Mouse (Mus musculus) hindbrain, embryonic 10.5 days (tissue): Measurements from ENCODE around the gene S1pr3. TPM values are rescaled to one million over a fixed set of nuclear protein-coding genes. Genes with fewer than 3 reads are reported as not detected.
A peak's percentile ranks its signal among the peaks of the same experiment; 100 is the strongest.

Experiments
- DNase-seq: peaks from one replicate; pipeline ENCODE4 v3.0.0-alpha.2; 2017; ENCODE audit warnings: low spot score
- H3K27ac ChIP-seq: fragments of 300-500 bp; sonication (generic); 2 replicates; pipeline ENCODE4 v1.5.1; 2016; ENCODE audit warnings: mild to moderate bottlenecking, moderate library complexity
- H3K27me3 ChIP-seq: fragments of 300-500 bp; sonication (generic); 2 replicates; pipeline ENCODE4 v1.6.1; 2016; ENCODE audit warnings: mild to moderate bottlenecking; ENCODE audit not compliant: poor library complexity, insufficient read depth, severe bottlenecking
- H3K36me3 ChIP-seq: fragments of 300-500 bp; sonication (generic); 2 replicates; pipeline ENCODE4 v1.6.1; 2016; ENCODE audit warnings: mild to moderate bottlenecking, moderate library complexity
- H3K4me1 ChIP-seq: fragments of 300-500 bp; sonication (generic); replicated peaks from 2 replicates; pipeline ENCODE4 v1.6.1; 2016; ENCODE audit warnings: mild to moderate bottlenecking
- H3K4me3 ChIP-seq: fragments of 300-500 bp; sonication (generic); 2 replicates; pipeline ENCODE4 v1.5.1; 2016; ENCODE audit warnings: mild to moderate bottlenecking, moderate library complexity
- H3K9me3 ChIP-seq: fragments of 300-500 bp; sonication (generic); 2 replicates; pipeline ENCODE4 v1.6.1; 2016; ENCODE audit warnings: mild to moderate bottlenecking, moderate library complexity
- WGBS: fragments of 180-500 bp; shearing (Covaris S2); methylation state at CpG from one replicate; pipeline ENCODE4 v1.1.7; 2016; 5-methylcytosine and 5-hydroxymethylcytosine counted together
- polyA plus RNA-seq: library from polyadenylated mRNA; unstranded; fragments of >200 nt; fragmentation: Nextera tagmentation; extraction: Ambion mirVana; gene quantifications from 2 replicates; pipeline ENCODE4 v1.2.1, GENCODE M21; 2016

The S1pr3 gene
- polyA plus RNA-seq = 48.0 and 50.6 TPM in 2 replicates

DNA sequence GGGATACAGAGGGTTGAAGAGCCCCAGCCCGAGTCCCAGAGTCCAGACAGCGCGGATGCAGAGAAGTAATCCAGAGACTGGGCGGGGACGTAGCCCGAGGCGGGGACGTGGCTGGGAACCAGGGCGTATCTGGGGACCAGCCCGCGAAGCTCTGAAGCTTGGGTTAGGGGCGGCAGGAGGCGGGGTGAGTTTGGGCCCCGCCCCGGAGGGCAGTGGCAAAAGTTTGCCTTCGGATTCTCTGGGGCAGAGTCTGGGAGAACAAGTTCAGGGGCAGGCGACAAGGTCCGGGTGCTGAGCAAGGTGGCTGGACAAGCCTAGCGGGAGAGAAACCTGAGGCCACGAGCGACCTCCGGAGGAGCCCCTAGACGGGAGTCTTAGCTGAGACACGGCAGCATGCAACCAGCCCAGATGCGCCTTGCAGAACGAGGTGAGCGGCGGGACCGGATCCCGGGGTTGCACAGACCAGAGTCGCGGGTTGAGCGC lies at the start of gene S1pr3:
TSS of gene S1pr3 (plus strand) at position 121 of the 483 bp plus-strand sequence.
- Histone ChIP-seq H3K4me1 (peaks cover 40% of the 10 kb centered on the region), H3K27me3 (peaks cover 40% of the 10 kb centered on the region), H3K9me3 (no peaks in the 10 kb centered on the region), H3K4me3 (peak within 1 kb of the TSS; percentile 53), H3K27ac (peak within 1 kb of the TSS; percentile 69), H3K36me3 (no peaks in the 10 kb centered on the region)
- DNase-seq = peak; percentile 80
- under 1% methylated on average over 33 of the region's 33 CpGs for WGBS

DNA sequence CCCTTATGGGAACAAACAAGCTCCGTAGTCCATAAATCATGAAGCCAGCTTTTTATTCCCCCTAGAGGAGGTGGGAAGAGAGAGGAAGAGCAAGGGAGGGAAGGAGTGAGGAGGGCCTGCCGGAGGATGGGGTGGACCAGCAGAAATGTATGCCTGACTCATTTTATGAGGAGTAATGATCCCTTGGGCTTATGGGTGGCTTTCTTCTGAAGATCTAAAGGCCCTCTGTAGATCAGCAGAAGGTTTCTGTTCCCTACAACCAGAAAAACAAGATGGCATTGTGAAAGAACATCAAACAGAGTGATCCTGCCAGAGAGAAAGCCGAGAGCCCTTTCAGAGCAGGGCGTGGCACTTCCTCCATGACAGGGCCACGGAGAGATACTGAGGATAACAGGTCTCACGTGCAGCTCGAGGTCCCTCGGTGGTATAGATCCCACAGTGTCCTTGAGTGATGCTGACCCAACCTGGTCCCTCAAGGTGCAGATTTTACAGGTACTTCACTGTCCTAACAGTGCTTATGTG lies 47.9 kb upstream of the S1pr3 start:
- Histone ChIP-seq H3K4me1 (peaks cover 14% of the 10 kb centered on the region), H3K36me3 (no peaks in the 10 kb centered on the region), H3K27ac (no peak overlapping the region), H3K27me3 (no peaks in the 10 kb centered on the region), H3K9me3 (no peaks in the 10 kb centered on the region), H3K4me3 (no peak overlapping the region)
- DNase-seq = no peak
- 86% methylated on average over 8 of the region's 8 CpGs for WGBS

DNA sequence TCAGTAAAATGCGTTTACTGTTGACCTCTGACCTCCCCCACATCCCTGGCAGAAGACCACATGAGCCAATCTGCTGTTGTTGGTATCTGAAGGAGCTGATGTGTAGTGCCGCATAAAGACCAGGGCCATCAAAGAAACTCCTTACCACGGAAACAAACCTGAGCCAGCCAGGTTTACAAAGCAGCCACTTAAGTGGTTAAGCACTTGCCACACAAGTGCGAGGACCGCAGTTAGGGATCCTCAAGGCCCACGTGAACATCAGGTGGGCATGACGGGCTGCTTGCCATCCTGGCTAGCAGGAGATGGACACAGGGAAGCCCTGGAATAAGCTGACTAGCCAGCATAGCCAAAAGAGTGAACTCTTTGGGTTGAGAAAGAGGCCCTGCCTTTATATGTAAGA lies 45.0 kb upstream of the S1pr3 start:
- H3K27ac ChIP-seq = no peak overlapping the region
- H3K27me3 ChIP-seq = no peaks in the 10 kb centered on the region
- DNase-seq = no peak
- H3K36me3 ChIP-seq = no peaks in the 10 kb centered on the region
- peaks cover 14% of the 10 kb centered on the region for H3K4me1 ChIP-seq
- WGBS = 89% methylated on average over 7 of the region's 7 CpGs
- no peaks in the 10 kb centered on the region for H3K9me3 ChIP-seq
- H3K4me3 ChIP-seq = no peak overlapping the region

DNA sequence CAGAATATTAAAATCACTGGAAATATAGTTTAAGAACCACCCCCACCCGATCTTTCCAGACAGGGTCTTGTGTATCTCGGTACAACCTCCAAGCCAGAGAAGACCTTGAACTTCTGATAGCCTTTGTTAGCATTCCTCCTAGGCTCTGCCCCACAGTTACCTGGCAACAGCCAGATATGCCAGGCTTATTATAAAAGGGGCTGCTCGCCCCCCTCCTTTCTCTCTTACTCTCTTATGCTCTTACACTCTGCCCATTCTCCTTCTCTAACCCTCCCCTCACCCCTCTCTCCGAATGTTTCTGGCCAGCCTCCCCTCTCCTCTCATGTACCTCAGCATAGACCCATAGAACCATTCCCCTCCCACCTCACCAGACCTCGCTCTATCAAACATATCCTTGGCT lies 44.5 kb upstream of the S1pr3 start:
- H3K27ac ChIP-seq = no peak overlapping the region
- peaks cover 14% of the 10 kb centered on the region for H3K4me1 ChIP-seq
- H3K4me3 ChIP-seq = no peak overlapping the region
- no peaks in the 10 kb centered on the region for H3K27me3 ChIP-seq
- 77% methylated on average over 5 of the region's 5 CpGs for WGBS
- no peaks in the 10 kb centered on the region for H3K36me3 ChIP-seq
- no peak for DNase-seq
- no peaks in the 10 kb centered on the region for H3K9me3 ChIP-seq

DNA sequence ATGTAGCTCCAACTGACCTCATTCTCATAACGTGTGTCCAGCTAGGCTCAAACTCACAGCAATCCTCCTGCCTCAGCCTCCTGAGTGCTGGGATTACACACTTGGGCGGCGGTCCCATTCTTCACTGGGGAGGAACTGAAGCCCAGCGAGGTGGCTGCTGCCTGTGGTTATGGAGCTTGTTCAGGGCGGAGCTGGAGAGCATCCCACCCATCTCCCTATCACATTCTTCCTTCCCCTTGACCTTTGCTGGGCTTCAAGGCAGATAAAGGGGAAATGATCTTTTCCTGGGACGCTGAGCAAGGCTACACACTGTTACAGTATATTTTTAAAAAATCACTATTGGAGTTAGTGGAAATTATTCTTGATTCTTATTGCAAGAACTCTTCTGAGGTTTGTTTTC lies 43.2 kb upstream of the S1pr3 start:
- Histone ChIP-seq H3K36me3 (no peaks in the 10 kb centered on the region), H3K4me1 (peaks cover 14% of the 10 kb centered on the region), H3K9me3 (no peaks in the 10 kb centered on the region), H3K4me3 (no peak overlapping the region), H3K27ac (no peak overlapping the region), H3K27me3 (no peaks in the 10 kb centered on the region)
- no peak for DNase-seq
- 90% methylated on average over 6 of the region's 6 CpGs for WGBS

DNA sequence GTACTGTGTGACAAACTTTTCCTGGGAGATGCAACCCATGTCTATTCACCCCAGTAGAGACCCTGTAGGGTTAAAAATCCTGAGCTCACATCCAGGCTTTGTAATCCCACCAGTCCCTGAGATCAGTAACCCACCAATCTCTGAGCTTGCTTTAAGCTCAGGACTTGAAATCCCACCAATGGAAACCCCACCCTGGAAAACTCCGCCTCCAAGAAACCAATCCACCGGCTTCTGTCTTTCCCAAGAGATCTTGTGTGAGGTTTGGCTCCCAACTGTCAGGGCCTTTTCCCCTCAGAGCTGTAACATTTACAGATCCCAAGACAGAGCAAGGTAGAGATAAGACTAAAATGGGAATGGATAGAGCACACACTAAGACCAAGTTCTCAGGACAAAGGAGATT lies 40.1 kb upstream of the S1pr3 start:
- no peaks in the 10 kb centered on the region for H3K9me3 ChIP-seq

DNA sequence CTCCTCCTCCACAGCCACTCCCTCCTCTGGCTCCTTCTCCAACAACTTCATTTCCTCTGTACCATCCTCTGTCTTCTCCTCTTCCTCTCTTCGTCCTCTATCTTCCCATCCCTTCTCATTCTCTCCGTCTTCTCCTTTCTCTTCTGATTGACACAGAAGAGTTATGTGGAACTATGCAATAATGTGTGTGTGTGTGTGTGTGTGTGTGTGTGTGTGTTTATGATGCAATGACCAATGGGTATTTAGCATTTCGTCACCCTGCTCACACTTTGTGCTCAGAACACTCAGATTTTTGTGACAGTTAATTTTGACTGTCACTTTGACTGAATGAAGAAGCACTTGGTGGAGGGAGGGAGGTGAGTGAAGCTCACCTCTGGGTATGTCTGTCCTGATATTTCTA lies 39.1 kb upstream of the S1pr3 start:
- 0 out of 2 replicates have a peak, but pooled peaks cover under 1% of the 10 kb centered on the region for H3K4me1 ChIP-seq
- no peak for DNase-seq
- H3K27ac ChIP-seq = no peak overlapping the region
- 92% methylated on average over 3 of the region's 3 CpGs for WGBS
- no peak overlapping the region for H3K4me3 ChIP-seq
- no peaks in the 10 kb centered on the region for H3K36me3 ChIP-seq
- no peaks in the 10 kb centered on the region for H3K9me3 ChIP-seq
- H3K27me3 ChIP-seq = no peaks in the 10 kb centered on the region

More for the DNA sequence above, 40.1 kb upstream of the S1pr3 start:
- Histone ChIP-seq H3K27ac (no peak overlapping the region), H3K36me3 (no peaks in the 10 kb centered on the region), H3K4me1 (peaks cover 9% of the 10 kb centered on the region; the same call in 1 of the 2 replicates), H3K4me3 (no peak overlapping the region), H3K27me3 (no peaks in the 10 kb centered on the region)
- DNase-seq = no peak
- 73% methylated on average over 2 of the region's 2 CpGs for WGBS

DNA sequence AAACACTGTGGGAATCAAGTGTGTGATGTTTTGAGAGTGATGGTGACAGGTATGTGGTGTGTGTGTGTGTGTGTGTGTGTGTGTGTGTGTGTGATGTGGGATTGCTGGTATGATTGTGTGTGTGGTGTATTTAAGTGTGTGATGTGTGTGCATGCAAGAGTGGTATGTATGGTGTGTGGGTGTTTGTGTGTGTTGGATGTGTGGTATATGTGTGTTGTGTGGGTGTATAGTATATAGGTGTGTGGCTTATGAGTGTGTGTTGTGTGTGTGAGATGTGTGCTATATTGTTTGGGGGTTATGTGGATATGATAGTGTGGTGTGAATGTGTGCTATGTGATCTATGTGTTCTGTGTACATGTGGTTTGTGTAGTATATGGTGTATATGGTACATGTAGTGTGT lies 35.4 kb upstream of the S1pr3 start:
- Histone ChIP-seq H3K9me3 (no peaks in the 10 kb centered on the region), H3K27me3 (no peaks in the 10 kb centered on the region), H3K27ac (no peak overlapping the region), H3K4me1 (peaks cover 3% of the 10 kb centered on the region), H3K4me3 (no peak overlapping the region), H3K36me3 (no peaks in the 10 kb centered on the region)
- no peak for DNase-seq

DNA sequence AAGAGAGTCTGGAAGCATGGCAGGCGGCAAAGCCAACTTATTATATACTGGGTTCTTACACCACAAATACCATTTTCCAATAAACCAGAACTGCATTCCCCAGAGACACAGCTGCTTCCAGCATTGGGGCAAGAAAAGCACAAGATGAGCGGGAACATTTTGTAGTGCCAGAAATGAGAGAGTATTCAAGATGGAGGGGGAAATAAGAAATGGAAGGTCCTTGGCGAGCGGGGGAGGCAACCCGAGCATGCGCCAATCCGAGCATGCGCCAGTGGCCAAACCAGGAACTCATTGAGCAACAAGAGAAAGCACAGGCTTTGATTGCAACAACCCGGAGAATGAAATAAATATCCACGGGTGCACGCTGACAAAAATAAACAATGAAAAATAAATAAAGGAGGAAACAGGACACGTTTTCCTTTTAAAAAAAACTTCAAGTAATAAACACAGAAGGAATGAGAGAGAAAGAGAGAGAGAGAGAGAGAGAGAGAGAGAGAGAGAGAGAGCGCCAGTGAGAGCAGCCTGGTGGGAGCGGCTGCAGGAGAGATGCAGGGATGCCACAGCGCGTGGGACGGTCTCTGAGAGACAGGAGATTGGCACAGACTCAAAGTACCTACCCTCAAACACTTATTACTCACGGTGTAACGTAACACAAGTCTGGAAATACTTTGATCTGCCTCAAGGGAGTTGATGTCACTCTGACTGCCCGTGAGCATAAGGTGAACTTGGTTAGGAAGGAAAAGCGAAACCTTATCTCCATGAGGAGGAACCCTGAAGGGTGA lies 34.2 kb upstream of the S1pr3 start:
- H3K27ac ChIP-seq = no peak overlapping the region
- H3K36me3 ChIP-seq = no peaks in the 10 kb centered on the region
- WGBS = 85% methylated on average over 21 of the region's 21 CpGs
- DNase-seq = no peak
- no peaks in the 10 kb centered on the region for H3K9me3 ChIP-seq
- peaks cover 14% of the 10 kb centered on the region for H3K4me1 ChIP-seq
- no peak overlapping the region for H3K4me3 ChIP-seq
- H3K27me3 ChIP-seq = no peaks in the 10 kb centered on the region

DNA sequence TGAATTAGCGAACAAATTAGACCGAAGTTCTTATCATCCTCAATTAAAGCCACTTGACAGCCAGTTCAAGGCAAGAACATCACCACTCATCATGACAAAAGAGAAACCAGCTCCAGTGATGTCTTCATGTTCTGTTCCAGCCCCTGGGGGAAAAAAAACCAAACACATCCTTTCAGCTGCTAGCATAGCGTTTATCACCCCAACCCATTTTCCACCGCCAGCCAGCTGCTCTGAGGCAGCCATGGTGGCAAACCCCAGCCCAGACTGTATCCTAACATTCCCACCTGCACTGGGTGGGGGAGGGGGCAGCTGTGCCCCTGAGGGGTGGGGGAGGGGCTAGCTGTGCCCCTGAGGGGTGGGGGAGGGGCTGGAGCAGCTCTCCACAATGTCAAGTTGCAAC lies 30.3 kb upstream of the S1pr3 start:
- H3K4me1 ChIP-seq = peaks cover 34% of the 10 kb centered on the region
- H3K27ac ChIP-seq = peak overlapping the region; percentile 87
- peaks cover 6% of the 10 kb centered on the region; the same call in 1 of the 2 replicates for H3K9me3 ChIP-seq
- no peak overlapping the region; the same call in 1 of the 2 replicates for H3K4me3 ChIP-seq
- peak; percentile 55 for DNase-seq
- no peaks in the 10 kb centered on the region for H3K27me3 ChIP-seq
- H3K36me3 ChIP-seq = no peaks in the 10 kb centered on the region
- 48% methylated on average over 4 of the region's 4 CpGs for WGBS

DNA sequence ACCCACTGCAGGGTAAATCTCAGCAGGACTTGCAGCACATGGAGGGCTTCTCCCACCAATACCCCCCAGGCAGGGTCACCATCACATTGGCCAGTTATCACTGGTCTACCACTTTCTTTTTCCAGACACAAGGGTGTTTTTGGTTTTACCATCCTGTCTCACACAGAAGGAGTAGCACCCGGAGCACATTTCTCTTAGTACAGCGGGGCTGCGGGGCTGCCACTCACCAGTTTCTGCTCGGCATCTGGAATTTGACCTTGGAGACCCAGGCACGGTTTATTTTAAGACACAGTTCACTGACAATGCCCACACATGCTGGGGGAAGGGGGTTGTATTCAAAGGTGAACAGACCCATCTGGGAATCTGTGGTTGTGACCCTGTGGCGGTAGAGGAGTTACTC lies 28.8 kb upstream of the S1pr3 start:
- Histone ChIP-seq H3K4me1 (peaks cover 36% of the 10 kb centered on the region), H3K27me3 (no peaks in the 10 kb centered on the region), H3K9me3 (peaks cover 6% of the 10 kb centered on the region; the same call in 1 of the 2 replicates), H3K4me3 (no peak overlapping the region), H3K36me3 (no peaks in the 10 kb centered on the region), H3K27ac (peak overlapping the region; percentile 87)
- WGBS = 5% methylated on average over 6 of the region's 6 CpGs
- peak; percentile 78 for DNase-seq

DNA sequence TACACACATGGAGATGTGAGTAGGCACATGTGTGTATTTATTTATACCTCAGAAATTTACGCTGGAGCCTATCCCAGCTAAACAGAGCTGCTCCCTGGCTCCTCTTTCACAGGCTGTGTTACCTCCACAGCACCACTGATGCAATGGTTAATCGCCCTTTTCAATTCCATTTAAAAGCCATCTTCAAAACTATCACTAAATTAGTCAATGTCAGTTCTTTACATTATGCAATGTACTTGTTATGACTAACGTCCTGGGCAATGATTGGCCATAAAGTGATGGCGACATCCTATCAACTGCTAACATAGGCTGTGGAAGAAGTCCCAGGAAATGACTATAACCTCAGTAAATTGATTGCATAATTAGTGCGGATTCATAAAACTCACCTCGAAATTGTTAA lies 26.9 kb upstream of the S1pr3 start:
- H3K27me3 ChIP-seq = no peaks in the 10 kb centered on the region
- whole genome bisulfite sequencing = 93% methylated on average over 6 of the region's 6 CpGs
- H3K36me3 ChIP-seq = no peaks in the 10 kb centered on the region
- H3K27ac ChIP-seq = no peak overlapping the region
- no peak overlapping the region for H3K4me3 ChIP-seq
- peaks cover 6% of the 10 kb centered on the region; the same call in 1 of the 2 replicates for H3K9me3 ChIP-seq
- H3K4me1 ChIP-seq = peaks cover 41% of the 10 kb centered on the region
- no peak for DNase-seq

DNA sequence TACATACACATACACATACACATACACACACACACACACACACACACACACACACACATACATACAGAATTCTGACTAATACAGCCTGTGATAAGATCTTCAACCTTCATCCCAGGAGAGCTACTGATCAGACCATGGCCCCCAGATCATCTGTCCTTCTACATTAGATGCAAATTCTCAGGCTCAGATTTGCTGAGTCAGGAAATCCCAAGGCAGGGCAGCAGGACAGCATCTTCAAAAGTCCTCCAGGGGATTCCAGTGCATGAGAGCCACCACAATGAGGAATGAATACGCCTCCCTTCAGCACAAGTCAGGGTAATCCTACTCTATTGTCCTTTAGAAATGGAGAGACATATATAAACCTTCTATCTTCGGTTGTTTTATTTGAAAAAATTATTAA lies 23.5 kb upstream of the S1pr3 start:
- peaks cover 34% of the 10 kb centered on the region for H3K4me1 ChIP-seq
- DNase-seq = no peak

More for the DNA sequence above, 23.5 kb upstream of the S1pr3 start:
- no peaks in the 10 kb centered on the region for H3K27me3 ChIP-seq
- peaks cover 6% of the 10 kb centered on the region; the same call in 1 of the 2 replicates for H3K9me3 ChIP-seq
- H3K4me3 ChIP-seq = no peak overlapping the region
- WGBS = 75% methylated on average over 2 of the region's 2 CpGs
- H3K27ac ChIP-seq = no peak overlapping the region
- H3K36me3 ChIP-seq = no peaks in the 10 kb centered on the region
